Mouse (Mus musculus): Measurements from ENCODE around the gene Ptger2.

The Ptger2 gene

DNA sequence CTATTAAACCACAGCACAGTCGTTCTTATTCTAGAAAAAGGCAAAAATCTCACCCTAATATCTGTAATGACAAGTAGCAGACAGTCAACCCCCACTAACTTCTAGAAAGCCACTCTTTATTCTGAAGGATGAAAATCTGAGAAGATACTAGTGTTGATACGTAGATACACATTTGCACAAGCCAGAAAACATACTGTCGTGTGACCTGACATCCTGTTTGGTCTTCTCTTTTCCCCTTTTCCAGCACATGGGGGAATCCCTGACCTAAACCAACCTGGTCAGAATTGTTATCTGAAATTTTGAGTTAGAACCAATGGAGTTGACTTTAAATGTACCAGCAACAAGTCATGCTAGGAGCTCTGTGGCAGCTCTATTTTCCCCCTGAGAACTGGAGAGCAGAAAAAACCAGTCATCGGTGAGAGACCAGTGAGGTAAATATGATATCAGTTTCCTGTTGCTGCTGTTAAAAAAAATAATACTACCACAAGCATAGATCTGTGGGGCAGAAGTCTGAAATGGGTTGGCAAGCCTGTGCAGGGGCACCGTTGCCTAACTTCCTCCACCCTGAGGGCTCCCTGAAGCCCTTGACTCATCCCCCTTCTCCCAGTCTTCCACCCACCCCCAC, 53.0 kb downstream of the Ptger2 start:
- in situ Hi-C loops (cut with MseI, MboI): no loop called here

DNA sequence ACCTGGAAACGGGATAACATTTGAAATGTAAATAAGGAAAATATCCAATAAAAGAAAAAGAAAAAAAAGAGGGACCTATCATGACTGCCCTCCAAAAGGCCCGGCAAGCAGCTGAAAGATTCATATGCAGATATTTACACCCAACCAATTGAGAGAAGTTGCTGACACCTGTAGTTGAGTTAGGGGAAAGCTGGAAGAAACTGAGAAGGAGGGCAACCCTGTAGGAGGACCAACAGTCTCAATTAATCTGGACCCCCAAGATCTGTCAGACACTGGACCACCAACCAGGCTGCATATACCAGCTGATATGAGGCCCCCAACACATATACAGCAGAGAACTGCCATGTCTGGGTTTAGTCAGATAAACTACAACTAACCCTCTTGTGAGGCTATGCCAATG, 60.1 kb downstream of the Ptger2 start:
- in situ Hi-C loops (cut with MseI, MboI): no loop called here

GRCm38 (mm10) chr14:45049689-45050418, 61.9 kb downstream of the Ptger2 start:
- in situ Hi-C loops (cut with MseI, MboI): no loop called here

DNA sequence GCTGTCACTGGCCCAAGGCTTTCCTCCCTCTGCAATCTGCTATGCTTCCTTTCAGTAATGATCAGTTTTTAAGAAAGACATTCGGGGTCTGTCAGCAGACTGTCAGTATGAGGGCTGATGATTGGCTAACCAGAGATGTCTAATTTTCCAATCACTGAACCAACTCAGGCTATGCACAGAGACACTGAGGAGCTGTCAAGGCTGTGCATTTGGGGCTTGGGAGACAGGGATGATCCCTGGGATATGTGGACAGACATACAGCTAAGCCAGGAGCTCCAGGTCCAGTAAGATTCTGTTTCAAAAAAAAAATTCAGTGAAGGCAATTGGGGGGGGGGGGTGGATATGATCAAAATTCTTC, 62.4 kb downstream of the Ptger2 start:
- in situ Hi-C loops (cut with MseI, MboI): no loop called here

DNA sequence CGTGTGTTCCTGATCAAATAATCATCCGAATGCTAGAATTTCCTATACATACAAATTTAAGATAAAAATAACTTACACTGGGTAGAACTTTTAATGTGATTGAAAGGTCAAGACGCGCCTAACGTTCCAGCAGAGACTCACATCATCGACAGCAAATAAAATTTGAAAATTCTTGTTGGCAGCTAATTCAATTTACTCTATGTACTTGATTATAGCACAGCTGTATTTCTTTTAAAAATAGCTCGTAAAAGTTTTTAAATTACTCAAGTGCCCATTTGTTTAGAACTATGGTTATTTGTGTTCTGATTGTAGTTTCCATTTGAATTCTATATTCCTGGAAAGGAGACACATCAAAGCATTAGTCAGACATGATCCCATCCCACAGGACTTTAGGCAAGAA, 63.1 kb downstream of the Ptger2 start:
- in situ Hi-C loops (cut with MseI, MboI): no loop called here

Data from mouse trophoblast stem cell (cell line).